Mouse (Mus musculus): ENCODE data around the gene Plxnb2. TPM values are rescaled to one million over a fixed set of nuclear protein-coding genes. Genes with fewer than 3 reads are reported as not detected.

The Plxnb2 gene
- total RNA-seq, 1 experiment = 116 TPM

DNA sequence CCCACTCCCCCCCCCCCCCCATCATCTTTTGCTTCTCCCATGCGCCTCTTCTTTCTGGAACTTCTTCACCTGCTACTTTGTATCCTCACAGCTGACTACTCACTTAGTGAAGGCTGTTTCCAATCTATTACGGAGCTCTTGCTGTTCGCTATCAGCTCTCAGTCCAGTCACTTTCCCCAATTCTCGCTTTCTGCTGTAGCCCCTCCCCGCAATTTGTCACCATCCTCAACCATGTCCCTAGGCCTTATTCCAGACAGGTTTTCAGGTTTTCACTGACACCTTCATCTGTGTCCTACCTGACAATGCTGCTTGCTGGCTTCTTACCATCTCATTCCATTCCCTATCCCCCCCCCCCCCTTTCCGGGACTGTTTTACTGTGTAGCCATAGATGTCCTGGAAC is 31.9 kb upstream of the Plxnb2 start:
- Histone ChIP-seq H3K9ac (ENCODE audit: insufficient read depth, low read depth, low read length, poor library complexity, severe bottlenecking) (no peak overlapping the region), H3K4me3 (ENCODE audit: insufficient read depth in 1 of 2, low read depth in 1 of 2, low read length in 2 of 2, poor library complexity in 1 of 2, severe bottlenecking in 1 of 2) (peak overlapping the region in 1 of 2 experiments; percentile 99; a peak in 1 of 4 replicates), H3K9me3 (ENCODE audit: control insufficient read depth, insufficient read depth, low read depth, low read length) (no peaks in the 10 kb centered on the region), H3K36me3 (ENCODE audit: control insufficient read depth, insufficient read depth, low read length, poor library complexity, severe bottlenecking) (no peaks in the 10 kb centered on the region; the same call in 1 of the 2 replicates), H3K4me1 (ENCODE audit: control insufficient read depth in 2 of 2, insufficient read depth in 2 of 2, low read length in 2 of 2, poor library complexity in 1 of 2) (peaks cover 0 to 10% of the 10 kb centered on the region in 2 experiments; a peak in 2 of 4 replicates), H3K27ac (ENCODE audit: insufficient read depth, low read depth, low read length, poor library complexity, severe bottlenecking) (no peak overlapping the region)
- in situ Hi-C loops (cut with MboI; ENCODE audit: low sequenced_read_pairs in 2 of 2, unreplicated experiment in 2 of 2) = no loop called here
- TF ChIP-seq CHD2 (IDR thresholded peaks at IDR 0.05; ENCODE audit: low read depth, low read length) (no peak), ZNF384 (IDR thresholded peaks at IDR 0.05; ENCODE audit: low read depth, low read length) (no peak), ZC3H11A (IDR thresholded peaks at IDR 0.05; ENCODE audit: borderline replicate concordance, low read depth, low read length) (no peak), MAFK (IDR thresholded peaks at IDR 0.05; ENCODE audit: insufficient read depth, low read depth, low read length) (no peak), HCFC1 (IDR thresholded peaks at IDR 0.05; ENCODE audit: borderline replicate concordance, insufficient read depth, low read length) (no peak)
- DNase-seq (ENCODE audit: low read depth, low spot score) = no peak

DNA sequence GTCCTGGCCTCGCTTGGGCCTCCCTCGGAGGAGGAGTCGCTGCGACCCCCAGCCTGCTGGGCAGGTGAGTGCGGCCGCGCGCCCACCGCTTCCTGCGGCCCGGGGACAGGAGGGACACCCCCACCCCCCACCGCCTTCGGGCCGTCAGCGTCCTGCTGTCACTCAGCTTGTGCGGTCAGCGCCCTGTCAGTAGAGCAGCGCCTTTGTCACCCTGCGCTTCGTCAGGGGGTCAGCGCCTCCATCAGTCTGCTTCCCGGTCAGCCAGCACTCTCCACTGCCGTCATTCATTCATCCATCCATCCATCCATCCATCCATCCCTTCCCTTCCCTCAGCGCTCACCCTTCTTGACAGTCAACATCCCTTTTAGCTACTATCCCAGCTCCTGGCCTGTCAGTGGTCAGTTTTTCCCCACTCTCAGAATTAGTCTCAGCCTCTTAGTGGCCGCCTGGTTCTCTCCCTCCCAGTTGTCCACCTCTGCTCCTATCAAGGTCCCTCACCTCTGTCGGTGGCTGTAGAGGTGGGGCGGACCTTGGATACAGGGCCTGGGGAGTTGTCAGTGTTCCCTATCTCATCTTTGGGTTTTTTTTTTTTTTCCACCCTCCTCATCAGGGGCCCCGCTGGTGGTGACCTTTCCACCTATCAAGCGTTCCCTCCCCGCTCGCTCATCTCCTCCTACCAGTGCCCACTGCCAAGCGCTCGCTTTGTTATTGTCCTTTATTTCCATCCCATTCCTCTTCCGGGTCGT is 31.3 kb upstream of the Plxnb2 start:
- DNase-seq (ENCODE audit: low read depth, low spot score) = no peak
- peak overlapping the region; percentile 94 to 99 for H3K4me3 ChIP-seq (ENCODE audit: insufficient read depth in 1 of 2, low read depth in 1 of 2, low read length in 2 of 2, poor library complexity in 1 of 2, severe bottlenecking in 1 of 2)
- H3K27ac ChIP-seq (ENCODE audit: insufficient read depth, low read depth, low read length, poor library complexity, severe bottlenecking) = peak overlapping the region; percentile 29; the same call in 1 of the 2 replicates
- peaks cover 0 to 10% of the 10 kb centered on the region in 2 experiments; a peak in 2 of 4 replicates for H3K4me1 ChIP-seq (ENCODE audit: control insufficient read depth in 2 of 2, insufficient read depth in 2 of 2, low read length in 2 of 2, poor library complexity in 1 of 2)
- H3K9ac ChIP-seq (ENCODE audit: insufficient read depth, low read depth, low read length, poor library complexity, severe bottlenecking) = peak overlapping the region; percentile 93
- in situ Hi-C loops (cut with MboI; ENCODE audit: low sequenced_read_pairs in 2 of 2, unreplicated experiment in 2 of 2) = no loop called here
- H3K36me3 ChIP-seq (ENCODE audit: control insufficient read depth, insufficient read depth, low read length, poor library complexity, severe bottlenecking) = no peaks in the 10 kb centered on the region; the same call in 1 of the 2 replicates
- no peak for TF ChIP-seq ZC3H11A (IDR thresholded peaks at IDR 0.05; ENCODE audit: borderline replicate concordance, low read depth, low read length)
- TF ChIP-seq ZNF384 (IDR thresholded peaks at IDR 0.05; ENCODE audit: low read depth, low read length) = peak; percentile 48; the same call in 1 of the 2 replicates
- H3K9me3 ChIP-seq (ENCODE audit: control insufficient read depth, insufficient read depth, low read depth, low read length) = no peaks in the 10 kb centered on the region

DNA sequence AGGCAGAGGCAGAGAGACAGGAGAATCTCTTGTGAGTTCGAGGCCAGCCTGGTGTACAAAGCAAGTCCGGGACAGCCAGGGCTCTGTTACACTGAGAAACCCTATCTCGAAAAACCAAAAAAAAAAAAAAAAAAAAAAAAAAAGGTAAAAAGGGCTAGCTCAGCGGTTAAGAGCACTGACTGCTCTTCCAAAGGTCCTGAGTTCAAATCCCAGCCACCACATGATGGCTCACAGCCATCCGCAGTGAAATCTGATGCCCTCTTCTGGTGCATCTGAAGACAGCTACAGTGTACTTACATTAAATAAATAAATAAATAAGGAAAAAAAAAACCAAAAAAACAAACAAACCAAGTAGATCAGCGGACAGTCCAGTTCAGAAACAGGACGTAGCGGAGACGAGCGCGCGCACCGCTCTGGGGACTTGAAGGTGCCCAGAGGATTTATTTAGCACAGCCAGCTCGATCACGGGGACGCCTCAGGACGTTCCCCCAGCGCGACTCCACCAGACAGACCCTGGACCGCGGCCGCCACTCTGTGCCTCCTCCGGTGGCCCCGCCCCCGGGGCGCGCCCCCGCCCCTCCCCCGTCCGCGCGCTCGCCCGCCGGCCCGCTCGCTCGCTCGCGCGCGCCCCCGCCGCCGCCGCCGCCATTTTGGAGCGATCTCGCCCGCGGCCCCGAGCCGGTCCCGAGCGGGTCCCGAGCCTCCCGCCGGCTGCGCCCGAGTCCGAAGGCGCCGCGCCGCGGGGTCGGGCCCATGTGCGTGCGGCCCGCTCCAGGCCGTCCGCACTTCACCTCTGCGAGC is 30.5 kb upstream of the Plxnb2 start, which contains the start of gene Ppp6r2:
Gene Ppp6r2, plus strand, starts transcription at position 639 of the 801 bp plus-strand sequence.
- in situ Hi-C loops (cut with MboI; ENCODE audit: low sequenced_read_pairs in 2 of 2, unreplicated experiment in 2 of 2) = no loop called here
- peaks cover 0 to 10% of the 10 kb centered on the region in 2 experiments; a peak in 2 of 4 replicates for H3K4me1 ChIP-seq (ENCODE audit: control insufficient read depth in 2 of 2, insufficient read depth in 2 of 2, low read length in 2 of 2, poor library complexity in 1 of 2)
- H3K27ac ChIP-seq (ENCODE audit: insufficient read depth, low read depth, low read length, poor library complexity, severe bottlenecking) = peak within 1 kb of the TSS; percentile 29; the same call in 1 of the 2 replicates
- DNase-seq (ENCODE audit: low read depth, low spot score) = peak; percentile 65
- TF ChIP-seq MAFK (IDR thresholded peaks at IDR 0.05; ENCODE audit: insufficient read depth, low read depth, low read length) (0 out of 2 replicates have a peak, but pooled peaks have one; percentile 6), CHD2 (IDR thresholded peaks at IDR 0.05; ENCODE audit: low read depth, low read length) (no peak), ZNF384 (IDR thresholded peaks at IDR 0.05; ENCODE audit: low read depth, low read length) (peak; percentile 83), ZC3H11A (IDR thresholded peaks at IDR 0.05; ENCODE audit: borderline replicate concordance, low read depth, low read length) (no peak), HCFC1 (IDR thresholded peaks at IDR 0.05; ENCODE audit: borderline replicate concordance, insufficient read depth, low read length) (no peak)
- peak within 1 kb of the TSS; percentile 93 for H3K9ac ChIP-seq (ENCODE audit: insufficient read depth, low read depth, low read length, poor library complexity, severe bottlenecking)
- no peaks in the 10 kb centered on the region for H3K9me3 ChIP-seq (ENCODE audit: control insufficient read depth, insufficient read depth, low read depth, low read length)
- peak within 1 kb of the TSS; percentile 94 to 99 for H3K4me3 ChIP-seq (ENCODE audit: insufficient read depth in 1 of 2, low read depth in 1 of 2, low read length in 2 of 2, poor library complexity in 1 of 2, severe bottlenecking in 1 of 2)
- H3K36me3 ChIP-seq (ENCODE audit: control insufficient read depth, insufficient read depth, low read length, poor library complexity, severe bottlenecking) = no peaks in the 10 kb centered on the region; the same call in 1 of the 2 replicates

DNA sequence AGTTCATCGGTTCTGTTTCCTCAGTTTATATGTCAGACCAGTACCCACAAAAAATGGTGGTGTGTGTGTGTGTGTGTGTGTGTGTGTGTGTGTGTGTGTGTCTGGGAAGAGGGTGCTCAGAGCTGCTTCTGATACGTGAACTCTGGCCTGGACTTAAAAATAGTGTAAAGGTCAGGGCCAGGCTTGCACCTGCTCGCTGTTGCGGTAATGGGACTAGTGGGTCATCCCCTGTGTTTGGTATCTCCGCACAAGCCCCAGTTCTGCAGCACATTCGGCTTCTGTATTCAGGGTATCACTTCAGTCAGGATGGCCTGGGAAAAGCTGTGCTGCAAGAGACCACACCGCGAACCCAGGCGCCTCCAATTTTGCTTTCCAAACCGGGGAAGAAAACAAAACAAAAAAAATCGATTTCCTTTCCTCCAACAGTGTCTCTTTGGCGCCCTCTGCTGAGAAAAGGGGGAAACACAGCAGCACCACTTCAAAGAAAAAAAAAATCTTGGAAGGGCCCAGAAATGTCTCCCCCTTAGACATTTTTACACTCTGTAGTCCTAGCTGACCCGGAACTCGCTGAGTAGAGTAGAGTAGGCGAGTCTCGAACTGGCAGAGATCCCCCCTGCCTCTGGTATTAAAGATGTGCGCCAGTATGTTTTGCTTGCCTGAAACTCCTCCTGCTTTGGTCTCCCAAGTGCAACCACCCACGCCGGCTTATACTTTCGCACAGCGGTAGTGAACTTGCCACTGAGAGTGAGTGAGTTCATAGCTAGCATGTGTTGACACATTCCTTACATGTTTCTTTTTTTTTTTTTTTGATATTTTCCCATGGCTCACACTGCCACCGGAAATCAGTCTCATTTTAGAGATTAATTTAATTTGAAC is 29.5 kb upstream of the Plxnb2 start:
- TF ChIP-seq CHD2 (IDR thresholded peaks at IDR 0.05; ENCODE audit: low read depth, low read length) = no peak
- TF ChIP-seq MAFK (IDR thresholded peaks at IDR 0.05; ENCODE audit: insufficient read depth, low read depth, low read length) = no peak
- peak; percentile 97 for TF ChIP-seq ZNF384 (IDR thresholded peaks at IDR 0.05; ENCODE audit: low read depth, low read length)
- no peak; the same call in 1 of the 2 replicates for TF ChIP-seq ZC3H11A (IDR thresholded peaks at IDR 0.05; ENCODE audit: borderline replicate concordance, low read depth, low read length)
- peak overlapping the region in 1 of 2 experiments; percentile 99; a peak in 2 of 4 replicates for H3K4me3 ChIP-seq (ENCODE audit: insufficient read depth in 1 of 2, low read depth in 1 of 2, low read length in 2 of 2, poor library complexity in 1 of 2, severe bottlenecking in 1 of 2)
- peak; percentile 77 for DNase-seq (ENCODE audit: low read depth, low spot score)
- H3K9ac ChIP-seq (ENCODE audit: insufficient read depth, low read depth, low read length, poor library complexity, severe bottlenecking) = no peak overlapping the region; the same call in 1 of the 2 replicates
- H3K4me1 ChIP-seq (ENCODE audit: control insufficient read depth in 2 of 2, insufficient read depth in 2 of 2, low read length in 2 of 2, poor library complexity in 1 of 2) = peaks cover 0 to 10% of the 10 kb centered on the region in 2 experiments; a peak in 2 of 4 replicates
- H3K27ac ChIP-seq (ENCODE audit: insufficient read depth, low read depth, low read length, poor library complexity, severe bottlenecking) = peak overlapping the region; percentile 59
- H3K36me3 ChIP-seq (ENCODE audit: control insufficient read depth, insufficient read depth, low read length, poor library complexity, severe bottlenecking) = no peaks in the 10 kb centered on the region; the same call in 1 of the 2 replicates
- in situ Hi-C loops (cut with MboI; ENCODE audit: low sequenced_read_pairs in 2 of 2, unreplicated experiment in 2 of 2) = no loop called here
- no peaks in the 10 kb centered on the region for H3K9me3 ChIP-seq (ENCODE audit: control insufficient read depth, insufficient read depth, low read depth, low read length)

Data from ES-E14 (cell line).